ENCODE assay signal across 8 mouse cellular contexts in the genomic region with DNA sequence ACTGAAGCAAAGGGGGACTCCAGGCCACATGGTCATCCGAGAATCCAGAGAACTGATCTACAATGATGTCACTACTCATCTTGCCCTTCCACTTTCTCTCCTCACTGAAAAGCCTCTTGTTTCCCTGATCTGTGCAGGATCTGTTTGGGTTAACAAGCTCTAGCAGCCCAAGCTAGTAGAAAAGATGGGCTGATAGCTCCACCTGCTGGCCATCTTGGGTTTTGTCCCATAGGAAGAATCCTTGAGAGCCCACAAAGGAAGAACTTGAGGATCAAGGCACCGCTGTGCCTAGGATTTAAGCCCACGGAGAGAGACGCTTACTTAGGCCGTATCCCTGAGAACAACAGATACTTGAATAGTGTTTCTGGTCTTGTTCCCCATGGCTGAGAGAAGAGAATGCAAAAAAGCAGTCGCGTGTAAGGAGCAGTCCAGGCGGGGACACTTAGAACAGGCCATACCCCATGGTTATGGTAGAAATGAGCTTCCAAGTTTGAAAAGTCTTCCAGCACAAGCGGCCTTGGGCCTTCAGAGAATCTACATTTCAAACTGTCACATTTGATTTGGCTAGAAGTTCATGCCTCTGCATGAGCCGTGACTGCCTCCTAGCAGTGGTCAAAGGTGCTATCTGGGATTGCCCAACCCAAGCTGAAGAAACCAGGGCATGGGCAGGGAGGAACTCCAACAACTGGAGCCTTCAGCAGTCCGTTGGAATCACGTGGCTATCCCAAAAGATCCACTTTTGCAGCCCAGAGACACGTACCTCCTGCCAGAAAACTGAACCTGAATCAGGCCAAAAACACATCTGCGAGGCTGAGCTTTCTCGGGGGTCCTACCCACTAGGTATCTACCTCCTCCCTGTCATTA. TPM values are rescaled to one million over a fixed set of nuclear protein-coding genes. Genes with fewer than 3 reads are reported as not detected.
DNase-seq lines count a peak whose midpoint lies in the region; ATAC-seq lines count a peak whose summit lies in the region.

No protein-coding gene starts in this region.

- WGBS in hindbrain, embryonic 16.5 days: 4% methylated on average over 15 of the region's 15 CpGs
- WGBS in macrophage (ENCODE audit: missing documents): 4% methylated on average over 15 of the region's 15 CpGs

- peak; percentile 57 for ATAC-seq in hindbrain, embryonic 16.5 days

- H3K4me3 ChIP-seq in hindbrain, embryonic 16.5 days (ENCODE audit: low read length): peak overlapping the region; percentile 75
- H3K4me3 ChIP-seq in macrophage (ENCODE audit: inconsistent target): peak overlapping the region; percentile 26

- H3K79me2 ChIP-seq in macrophage (ENCODE audit: inconsistent target): no peaks in the 10 kb centered on the region; the same call in 1 of the 2 replicates

- H3K9me3 ChIP-seq in hindbrain, embryonic 16.5 days (ENCODE audit: control insufficient read depth, low read length): no peaks in the 10 kb centered on the region

- H3K27me3 ChIP-seq in hindbrain, embryonic 16.5 days (replicated peaks; ENCODE audit: control insufficient read depth, insufficient read depth, low read length): no peaks in the 10 kb centered on the region

- H3K4me2 ChIP-seq in hindbrain, embryonic 16.5 days (ENCODE audit: low read length): peak overlapping the region; percentile 86

- peaks cover 14% of the 10 kb centered on the region for H3K4me1 ChIP-seq in hindbrain, embryonic 16.5 days (ENCODE audit: control insufficient read depth, insufficient read depth, low read depth, low read length)

- DNase-seq in WW6 (ENCODE audit: low read depth, low spot score): peak; percentile 76
- DNase-seq in cerebellum, postnatal 36 days: peak; percentile 90 to 96
- peak; percentile 90 to 96 for DNase-seq in frontal cortex, postnatal 36 days (ENCODE audit: low spot score in 2 of 2)
- DNase-seq in left cerebral cortex, adult 18-20 months (ENCODE audit: low spot score in 2 of 2): peak; percentile 86 to 94
- DNase-seq in right cerebral cortex, adult 18-20 months: peak; percentile 89
- peak; percentile 78 for DNase-seq in urinary bladder, postnatal 25 days (ENCODE audit: low spot score)

- peak overlapping the region; percentile 47 for H3K9ac ChIP-seq in hindbrain, embryonic 16.5 days (ENCODE audit: low read depth, low read length)

- H3K27ac ChIP-seq in hindbrain, embryonic 16.5 days (ENCODE audit: low read depth, low read length): peak overlapping the region; percentile 67
- H3K27ac ChIP-seq in macrophage: peak overlapping the region; percentile 46

- peaks cover 20% of the 10 kb centered on the region for H3K36me3 ChIP-seq in hindbrain, embryonic 16.5 days (ENCODE audit: control insufficient read depth, insufficient read depth, low read length)
- H3K36me3 ChIP-seq in macrophage (ENCODE audit: inconsistent target): peaks cover 17% of the 10 kb centered on the region; the same call in 1 of the 2 replicates

RNA-seq across cellular contexts. Expression of a gene that starts 0.6 kb away (rescaled TPM):
- 20.6 and 21.1 TPM in 2 replicates for polyA plus RNA-seq in hindbrain, embryonic 16.5 days (2015; fragmentation: Nextera tagmentation; extraction: Ambion mirVana)
- total RNA-seq in left cerebral cortex, adult 18-20 months (2021): 10 to 100 TPM; 18.5 to 19.2 TPM
- total RNA-seq in macrophage (2018; cell fraction: chromatin; rRNA removed): 10 to 100 TPM in 15 of 26 experiments, 1 to 10 TPM in 11; 1.5 to 33.0 (median 10.4) TPM
- total RNA-seq in macrophage (2018; cell fraction: cytosol; rRNA removed): 1 to 10 TPM; 1.3 to 6.1 (median 4.4) TPM
- 10 to 100 TPM in 7 of 26 experiments, 1 to 10 TPM in 17, under 1 TPM in 2; 0.92 to 21.8 (median 6.1) TPM for total RNA-seq in macrophage (2018; cell fraction: nucleus; rRNA removed)
- 5.8 to 6.4 TPM (median 6.0 TPM) in 3 replicates for polyA plus RNA-seq in macrophage (2018)

RNA-seq across cellular contexts. Expression of a gene that starts 9.6 kb away (rescaled TPM):
- 17.0 and 19.5 TPM in 2 replicates for polyA plus RNA-seq in hindbrain, embryonic 16.5 days (2015; fragmentation: Nextera tagmentation; extraction: Ambion mirVana)
- total RNA-seq in left cerebral cortex, adult 18-20 months (2021): 10 to 100 TPM; 69.2 to 88.5 TPM
- under 1 TPM in 5 of 26 experiments, not detected in 21; 0.12 to 0.45 (median 0.34) TPM for total RNA-seq in macrophage (2018; cell fraction: chromatin; rRNA removed)
- not detected for total RNA-seq in macrophage (2018; cell fraction: cytosol; rRNA removed)
- total RNA-seq in macrophage (2018; cell fraction: nucleus; rRNA removed): under 1 TPM in 2 of 26 experiments, not detected in 24; 0.26 to 0.31 TPM
- polyA plus RNA-seq in macrophage (2018): not detected in 3 replicates

RNA-seq across cellular contexts. Expression of a gene that starts 20.0 kb away (rescaled TPM):
- 125 and 131 TPM in 2 replicates for polyA plus RNA-seq in hindbrain, embryonic 16.5 days (2015; fragmentation: Nextera tagmentation; extraction: Ambion mirVana)
- 10 to 100 TPM; 64.6 to 64.7 TPM for total RNA-seq in left cerebral cortex, adult 18-20 months (2021)
- total RNA-seq in macrophage (2018; cell fraction: chromatin; rRNA removed): 10 to 100 TPM; 14.3 to 48.6 (median 27.9) TPM
- total RNA-seq in macrophage (2018; cell fraction: cytosol; rRNA removed): 100 to 1,000 TPM in 21 of 26 experiments, 10 to 100 TPM in 5; 89.1 to 125 (median 110) TPM
- total RNA-seq in macrophage (2018; cell fraction: nucleus; rRNA removed): 100 to 1,000 TPM in 1 of 26 experiments, 10 to 100 TPM in 25; 34.6 to 106 (median 60.2) TPM
- 88.9 to 154 TPM (median 110 TPM) in 3 replicates for polyA plus RNA-seq in macrophage (2018)

RNA-seq across cellular contexts. Expression of a gene that starts 20.2 kb away (rescaled TPM):
- 7.5 and 9.5 TPM in 2 replicates for polyA plus RNA-seq in hindbrain, embryonic 16.5 days (2015; fragmentation: Nextera tagmentation; extraction: Ambion mirVana)
- 10 to 100 TPM in 1 of 2 experiments, 1 to 10 TPM in 1; 9.0 to 10.4 TPM for total RNA-seq in left cerebral cortex, adult 18-20 months (2021)
- 10 to 100 TPM in 19 of 26 experiments, 1 to 10 TPM in 7; 4.5 to 28.2 (median 18.7) TPM for total RNA-seq in macrophage (2018; cell fraction: chromatin; rRNA removed)
- 1 to 10 TPM in 22 of 26 experiments, under 1 TPM in 4; 0.81 to 3.7 (median 1.4) TPM for total RNA-seq in macrophage (2018; cell fraction: cytosol; rRNA removed)
- total RNA-seq in macrophage (2018; cell fraction: nucleus; rRNA removed): 10 to 100 TPM in 8 of 26 experiments, 1 to 10 TPM in 18; 1.4 to 17.2 (median 6.5) TPM
- 0.93 to 6.7 TPM (median 1.7 TPM) in 3 replicates for polyA plus RNA-seq in macrophage (2018)

Comparison
In these comparisons a context has a peak if more than half of its experiments do, and no peak if none do; other contexts are left out.
1. Peak in every context shown above with its lines: DNase-seq, ATAC-seq, H3K4me3 ChIP-seq and H3K27ac ChIP-seq.
2. RNA of a gene that starts 9.6 kb away (polyA plus RNA-seq): 17.0 to 19.5 TPM in hindbrain, embryonic 16.5 days; not detected in macrophage; every median in the first group is over 10 times any median in the second.